Mouse (Mus musculus): ENCODE results near the gene Tom1l2. TPM values are rescaled to one million over a fixed set of nuclear protein-coding genes. Genes with fewer than 3 reads are reported as not detected.

The Tom1l2 gene
- polyA plus RNA-seq, 1 experiment from 2014 or later, result 61.4 TPM

DNA sequence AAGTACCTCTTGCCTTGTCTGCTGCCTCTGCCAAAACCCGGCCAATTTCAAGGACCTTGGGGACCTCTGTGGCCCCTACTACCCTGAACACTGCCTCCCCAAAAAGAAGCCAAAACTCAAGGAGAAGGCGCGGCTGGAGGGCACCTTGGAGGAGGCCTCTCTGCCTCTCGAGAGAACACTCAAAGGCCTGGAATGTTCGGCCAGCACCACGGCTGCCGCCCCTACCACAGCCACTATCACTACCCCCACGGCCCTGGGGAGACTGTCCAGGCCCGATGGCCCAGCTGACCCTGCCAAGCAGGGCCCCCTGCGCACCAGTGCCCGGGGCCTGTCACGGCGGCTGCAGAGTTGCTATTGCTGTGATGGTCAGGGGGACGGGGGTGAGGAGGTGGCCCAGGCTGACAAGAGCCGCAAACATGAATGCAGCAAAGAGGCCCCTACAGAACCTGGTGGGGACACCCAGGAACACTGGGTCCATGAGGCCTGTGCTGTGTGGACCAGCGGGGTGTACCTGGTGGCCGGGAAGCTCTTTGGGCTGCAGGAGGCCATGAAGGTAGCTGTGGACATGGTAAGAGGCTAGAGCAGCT is 162.6 kb downstream of the Tom1l2 start:
- no peak overlapping the region for H3K4me3 ChIP-seq
- 0 out of 2 replicates have a peak, but pooled peaks cover 7% of the 10 kb centered on the region for H3K9me3 ChIP-seq
- H3K4me1 ChIP-seq (replicated peaks), result peaks cover 56% of the 10 kb centered on the region
- no peak overlapping the region for H3K4me2 ChIP-seq
- peaks cover 98% of the 10 kb centered on the region for H3K36me3 ChIP-seq
- peak overlapping the region; percentile 77 for H3K27ac ChIP-seq (replicated peaks)
- no peaks in the 10 kb centered on the region for H3K27me3 ChIP-seq
- no peak overlapping the region for H3K9ac ChIP-seq
- 91% methylated on average over 17 of the region's 17 CpGs for WGBS
- ATAC-seq (ENCODE audit: low read depth), result no peak

GRCm38 (mm10) chr11:60189501-60190040 is 163.1 kb downstream of the Tom1l2 start:
- WGBS, result 78% methylated on average over 21 of the region's 21 CpGs
- H3K4me3 ChIP-seq, result no peak overlapping the region
- H3K4me2 ChIP-seq, result no peak overlapping the region
- 0 out of 2 replicates have a peak overlapping the region, but pooled peaks have one; percentile 41 for H3K9ac ChIP-seq
- no peaks in the 10 kb centered on the region for H3K27me3 ChIP-seq
- no peak for ATAC-seq (ENCODE audit: low read depth)
- peak overlapping the region; percentile 77 for H3K27ac ChIP-seq (replicated peaks)
- H3K36me3 ChIP-seq, result peaks cover 94% of the 10 kb centered on the region
- H3K4me1 ChIP-seq (replicated peaks), result peaks cover 61% of the 10 kb centered on the region
- 0 out of 2 replicates have a peak, but pooled peaks cover 2% of the 10 kb centered on the region for H3K9me3 ChIP-seq

DNA sequence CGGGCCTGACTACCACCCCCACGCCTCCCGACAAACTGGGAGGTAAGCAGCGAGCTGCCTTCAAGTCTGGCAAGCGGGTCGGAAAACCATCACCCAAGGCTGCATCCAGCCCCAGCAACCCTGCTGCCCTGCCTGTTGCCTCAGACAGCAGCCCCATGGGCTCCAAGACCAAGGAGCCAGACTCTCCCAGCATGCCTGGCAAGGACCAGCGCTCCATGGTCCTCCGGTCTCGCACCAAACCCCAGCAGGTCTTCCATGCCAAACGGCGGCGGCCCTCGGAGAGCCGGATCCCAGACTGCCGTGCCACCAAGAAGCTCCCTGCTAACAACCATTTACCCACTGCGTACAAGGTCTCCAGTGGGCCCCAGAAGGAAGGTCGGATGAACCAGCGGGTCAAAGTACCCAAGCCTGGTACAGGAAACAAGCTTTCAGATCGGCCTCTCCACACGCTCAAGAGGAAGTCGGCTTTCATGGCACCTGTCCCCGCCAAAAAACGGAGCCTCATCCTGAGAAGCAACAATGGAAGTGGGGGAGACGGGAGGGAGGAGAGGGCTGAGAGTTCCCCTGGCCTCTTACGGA is 164.3 kb downstream of the Tom1l2 start:
- no peak overlapping the region for H3K27ac ChIP-seq (replicated peaks)
- H3K36me3 ChIP-seq, result peaks cover 82% of the 10 kb centered on the region
- no peak overlapping the region for H3K9ac ChIP-seq
- peaks cover 68% of the 10 kb centered on the region for H3K4me1 ChIP-seq (replicated peaks)
- no peaks in the 10 kb centered on the region for H3K27me3 ChIP-seq
- H3K4me2 ChIP-seq, result no peak overlapping the region
- no peak for ATAC-seq (ENCODE audit: low read depth)
- no peak overlapping the region for H3K4me3 ChIP-seq
- 91% methylated on average over 25 of the region's 25 CpGs for WGBS
- no peaks in the 10 kb centered on the region for H3K9me3 ChIP-seq

DNA sequence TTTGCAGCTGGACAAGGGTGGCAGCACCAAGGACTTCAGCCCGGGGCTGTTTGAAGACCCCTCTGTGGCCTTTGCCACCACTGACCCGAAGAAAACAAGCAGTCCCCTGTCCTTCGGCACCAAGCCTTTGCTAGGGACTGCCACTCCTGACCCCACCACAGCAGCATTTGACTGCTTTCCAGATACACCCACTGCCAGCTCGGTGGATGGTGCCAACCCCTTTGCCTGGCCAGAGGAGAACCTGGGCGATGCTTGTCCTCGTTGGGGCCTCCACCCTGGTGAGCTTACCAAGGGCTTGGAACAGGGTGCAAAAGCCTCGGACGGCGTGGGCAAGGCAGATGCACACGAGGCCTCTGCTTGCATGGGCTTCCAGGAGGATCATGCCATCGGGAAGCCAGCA is 165.6 kb downstream of the Tom1l2 start:
- H3K4me3 ChIP-seq, result no peak overlapping the region
- peaks cover 72% of the 10 kb centered on the region for H3K4me1 ChIP-seq (replicated peaks)
- no peaks in the 10 kb centered on the region for H3K27me3 ChIP-seq
- no peak overlapping the region for H3K27ac ChIP-seq (replicated peaks)
- no peak overlapping the region for H3K9ac ChIP-seq
- H3K36me3 ChIP-seq, result peaks cover 71% of the 10 kb centered on the region
- 88% methylated on average over 11 of the region's 11 CpGs for WGBS
- no peaks in the 10 kb centered on the region for H3K9me3 ChIP-seq
- H3K4me2 ChIP-seq, result no peak overlapping the region
- no peak for ATAC-seq (ENCODE audit: low read depth)

- 77% methylated on average over 20 of the region's 20 CpGs for WGBS
- Histone ChIP-seq H3K4me3 (no peak overlapping the region), H3K9me3 (no peaks in the 10 kb centered on the region), H3K27me3 (no peaks in the 10 kb centered on the region), H3K27ac (replicated peaks) (peak overlapping the region; percentile 95), H3K9ac (peak overlapping the region; percentile 67), H3K36me3 (peaks cover 57% of the 10 kb centered on the region), H3K4me1 (replicated peaks) (peaks cover 83% of the 10 kb centered on the region), H3K4me2 (peak overlapping the region; percentile 13; the same call in 1 of the 2 replicates)
- ATAC-seq (ENCODE audit: low read depth), result peak; percentile 11; the same call in 1 of the 2 replicates
These were observed 167.1 kb downstream of the Tom1l2 start for GRCm38 (mm10) chr11:60185396-60186231.

DNA sequence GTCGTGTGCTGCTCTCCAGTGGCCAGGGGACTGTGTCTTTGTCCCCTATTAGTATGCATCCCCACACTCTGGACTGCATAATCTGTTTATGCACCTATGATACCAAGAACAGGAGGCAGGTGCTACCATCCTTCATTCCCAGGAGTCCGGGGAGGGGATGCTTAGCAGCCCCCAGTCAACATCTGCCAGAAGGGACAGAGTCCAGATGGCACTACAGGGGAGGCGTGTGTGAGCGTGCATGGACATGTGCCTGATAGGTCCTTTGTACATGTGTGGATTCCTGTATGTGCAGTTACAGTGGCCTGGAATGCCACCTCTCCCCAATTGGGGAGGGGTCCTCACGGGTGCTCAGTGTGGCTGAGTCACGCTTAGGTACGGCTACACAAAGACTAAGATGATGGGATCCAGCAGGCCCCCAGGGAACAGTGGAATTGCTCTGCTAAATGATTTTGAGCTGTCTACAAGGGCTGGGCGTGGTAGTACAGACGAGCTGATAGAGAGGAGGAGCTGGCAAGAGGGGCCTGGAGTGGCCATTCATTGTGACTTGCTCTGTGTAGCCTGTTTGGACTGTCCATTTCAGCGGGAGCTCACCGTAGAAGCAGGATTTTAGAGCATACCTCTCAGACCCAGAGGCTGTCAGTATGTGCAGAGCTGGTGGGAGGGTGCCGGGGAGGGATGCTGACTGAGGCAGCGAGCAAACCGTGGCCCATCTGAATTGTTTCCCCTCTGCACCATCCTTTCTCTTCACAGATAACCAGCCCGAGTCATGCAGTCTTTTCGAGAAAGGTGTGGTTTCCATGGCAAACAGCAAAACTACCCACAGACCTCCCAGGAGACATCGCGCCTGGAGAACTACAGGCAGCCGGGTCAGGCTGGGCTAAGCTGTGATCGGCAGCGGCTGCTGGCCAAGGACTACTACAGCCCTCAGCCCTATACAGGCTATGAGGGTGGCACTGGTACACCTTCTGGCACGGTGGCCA is 168.1 kb downstream of the Tom1l2 start:
- Histone ChIP-seq H3K36me3 (peaks cover 47% of the 10 kb centered on the region), H3K9ac (peak overlapping the region; percentile 67), H3K27me3 (no peaks in the 10 kb centered on the region), H3K27ac (replicated peaks) (peak overlapping the region; percentile 95), H3K9me3 (no peaks in the 10 kb centered on the region), H3K4me2 (peak overlapping the region; percentile 13), H3K4me1 (replicated peaks) (peaks cover 84% of the 10 kb centered on the region), H3K4me3 (no peak overlapping the region)
- WGBS, result 31% methylated on average over 22 of the region's 22 CpGs
- peak; percentile 27 for ATAC-seq (ENCODE audit: low read depth)

GRCm38 (mm10) chr11:60182741-60183140 is 170.0 kb downstream of the Tom1l2 start:
- peaks cover 28% of the 10 kb centered on the region for H3K36me3 ChIP-seq
- H3K27ac ChIP-seq (replicated peaks), result peak overlapping the region; percentile 95
- H3K9ac ChIP-seq, result peak overlapping the region; percentile 67
- ATAC-seq (ENCODE audit: low read depth), result peak; percentile 33
- no peaks in the 10 kb centered on the region for H3K27me3 ChIP-seq
- WGBS, result 37% methylated on average over 2 of the region's 2 CpGs
- H3K4me1 ChIP-seq (replicated peaks), result peaks cover 98% of the 10 kb centered on the region
- no peak overlapping the region for H3K4me3 ChIP-seq
- no peaks in the 10 kb centered on the region for H3K9me3 ChIP-seq
- H3K4me2 ChIP-seq, result peak overlapping the region; percentile 13

DNA sequence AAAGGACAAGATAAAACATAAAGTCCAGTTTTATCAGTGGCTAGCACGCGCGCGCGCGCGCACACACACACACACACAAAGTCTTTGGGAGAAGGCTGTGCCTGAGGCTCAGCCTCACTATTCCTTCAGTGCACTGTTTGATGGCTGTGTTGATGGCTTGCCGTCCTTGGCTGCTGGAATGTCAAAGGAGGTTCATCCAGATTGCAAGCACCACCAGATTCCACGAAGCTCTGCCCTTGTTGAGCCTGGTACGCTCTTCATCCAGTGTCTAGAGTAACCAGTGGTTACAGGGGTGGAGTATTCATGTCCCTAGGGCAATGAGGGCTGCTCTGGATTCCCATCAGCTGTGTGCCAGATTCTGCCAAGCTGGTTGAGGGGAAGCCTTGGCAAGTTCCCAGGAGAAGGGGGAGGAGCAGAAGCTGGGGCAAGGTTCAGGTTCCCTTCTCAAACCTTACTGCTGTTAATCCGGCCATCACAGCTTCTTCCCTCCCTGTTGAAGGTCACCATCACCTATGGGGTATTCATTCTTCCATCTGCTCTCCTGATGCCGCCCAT is 170.5 kb downstream of the Tom1l2 start:
- no peaks in the 10 kb centered on the region for H3K9me3 ChIP-seq
- 71% methylated on average over 12 of the region's 12 CpGs for WGBS

GRCm38 (mm10) chr11:60178506-60178905 is 174.2 kb downstream of the Tom1l2 start:
- ATAC-seq (ENCODE audit: low read depth), result no peak

More for the DNA sequence above, 170.5 kb downstream of the Tom1l2 start:
- no peak for ATAC-seq (ENCODE audit: low read depth)
- peak overlapping the region; percentile 95 for H3K27ac ChIP-seq (replicated peaks)
- no peak overlapping the region for H3K4me3 ChIP-seq
- peaks cover 98% of the 10 kb centered on the region for H3K4me1 ChIP-seq (replicated peaks)
- H3K4me2 ChIP-seq, result peak overlapping the region; percentile 13
- no peaks in the 10 kb centered on the region for H3K27me3 ChIP-seq
- H3K9ac ChIP-seq, result peak overlapping the region; percentile 67
- H3K36me3 ChIP-seq, result peaks cover 23% of the 10 kb centered on the region

DNA sequence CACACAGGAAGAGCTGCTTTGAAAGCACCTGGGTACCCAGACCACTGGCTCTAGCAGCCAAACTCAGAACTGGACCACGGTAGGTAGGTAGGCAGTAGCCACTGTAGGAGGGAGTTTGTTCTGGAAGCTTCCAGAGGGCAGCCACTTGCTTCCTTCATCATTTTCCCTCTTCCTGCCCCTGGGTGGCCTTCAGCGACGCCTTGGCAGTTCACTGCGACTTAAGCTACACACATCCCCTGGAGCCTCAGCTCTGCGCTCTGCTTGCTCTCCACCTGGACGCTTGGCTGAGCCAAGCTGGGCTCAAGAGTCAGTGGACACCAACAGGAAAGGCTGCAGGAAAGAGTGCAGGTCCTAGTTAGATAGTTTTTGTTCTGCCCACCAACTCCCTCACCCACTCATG is 174.7 kb downstream of the Tom1l2 start:
- ATAC-seq (ENCODE audit: low read depth), result no peak
- Histone ChIP-seq H3K27ac (replicated peaks) (peak overlapping the region; percentile 100), H3K27me3 (no peaks in the 10 kb centered on the region), H3K36me3 (no peaks in the 10 kb centered on the region; the same call in 1 of the 2 replicates), H3K9me3 (no peaks in the 10 kb centered on the region), H3K4me1 (replicated peaks) (peaks cover 98% of the 10 kb centered on the region), H3K9ac (peak overlapping the region; percentile 93), H3K4me3 (peak overlapping the region; percentile 68), H3K4me2 (peak overlapping the region; percentile 98)
- 58% methylated on average over 6 of the region's 6 CpGs for WGBS

More at GRCm38 (mm10) chr11:60178506-60178905, 174.2 kb downstream of the Tom1l2 start:
- Histone ChIP-seq H3K9me3 (no peaks in the 10 kb centered on the region), H3K9ac (peak overlapping the region; percentile 93; the same call in 1 of the 2 replicates), H3K27me3 (no peaks in the 10 kb centered on the region), H3K36me3 (no peaks in the 10 kb centered on the region; the same call in 1 of the 2 replicates), H3K4me2 (peak overlapping the region; percentile 98; the same call in 1 of the 2 replicates), H3K4me3 (no peak overlapping the region), H3K27ac (replicated peaks) (peak overlapping the region; percentile 100), H3K4me1 (replicated peaks) (peaks cover 98% of the 10 kb centered on the region)
